Mouse (Mus musculus) brain, embryonic 14.5 days (tissue): ENCODE measurements at regions not wholly inside any gene's neighbourhood (a gene's known extent, or its start where the extent isn't known, plus 50 kb on each side); places are given as distances from the start of the nearest gene placed in this dataset.

Experiments
- CTCF ChIP-seq: fragments of 200-500 bp; IDR thresholded peaks from 2 replicates; pipeline ENCODE4 v1.5.1; 2012; ENCODE audit warnings: inconsistent platforms, mild to moderate bottlenecking, moderate library complexity, borderline replicate concordance; ENCODE audit not compliant: insufficient read depth, insufficient read length; ENCODE audit errors: extremely low read depth
- POLR2A ChIP-seq: fragments of 200-500 bp; IDR thresholded peaks from 2 replicates; pipeline ENCODE4 v1.6.1; 2012; ENCODE audit warnings: mild to moderate bottlenecking, inconsistent platforms, borderline replicate concordance; ENCODE audit not compliant: poor library complexity, insufficient read depth, insufficient read length, severe bottlenecking; ENCODE audit errors: extremely low read depth

GRCm38 (mm10) chr1:176511467-176511866 is 236.4 kb upstream of the Pld5 start:
- TF ChIP-seq CTCF (no peak), POLR2A (no peak)
